Mouse (Mus musculus) limb, embryonic 10.5 days (tissue): ENCODE measurements around the gene Clrn2. TPM values are rescaled to one million over a fixed set of nuclear protein-coding genes. Genes with fewer than 3 reads are reported as not detected.

Source experiments
- DNase-seq: peaks from one replicate; pipeline ENCODE4 v3.0.0-alpha.2; 2017; ENCODE audit warnings: low spot score
- H3K27ac ChIP-seq: fragments of 300-500 bp; sonication (generic); 2 replicates; pipeline ENCODE4 v1.5.1; 2016; ENCODE audit warnings: mild to moderate bottlenecking
- H3K27me3 ChIP-seq: fragments of 300-500 bp; sonication (generic); 2 replicates; pipeline ENCODE4 v1.6.1; 2016; ENCODE audit warnings: low read depth, mild to moderate bottlenecking; ENCODE audit not compliant: poor library complexity, severe bottlenecking
- H3K36me3 ChIP-seq: fragments of 300-500 bp; sonication (generic); 2 replicates; pipeline ENCODE4 v1.6.1; 2016; ENCODE audit warnings: mild to moderate bottlenecking, moderate library complexity
- H3K4me1 ChIP-seq: fragments of 300-500 bp; sonication (generic); 2 replicates; pipeline ENCODE4 v1.6.1; 2016
- H3K4me3 ChIP-seq: fragments of 300-500 bp; sonication (generic); 2 replicates; pipeline ENCODE4 v1.5.1; 2016; ENCODE audit warnings: mild to moderate bottlenecking, moderate library complexity
- H3K9me3 ChIP-seq: fragments of 300-500 bp; sonication (generic); replicated peaks from 2 replicates; pipeline ENCODE4 v1.6.1; 2016; ENCODE audit warnings: mild to moderate bottlenecking
- WGBS: fragments of 180-500 bp; shearing (Covaris S2); methylation state at CpG from one replicate; pipeline ENCODE4 v1.1.7; 2016; 5-methylcytosine and 5-hydroxymethylcytosine counted together
- polyA plus RNA-seq: library from polyadenylated mRNA; unstranded; fragments of >200 nt; fragmentation: Nextera tagmentation; extraction: Ambion mirVana; gene quantifications from 2 replicates; pipeline ENCODE4 v1.2.1, GENCODE M21; 2016

Clrn2 gene
- polyA plus RNA-seq, 1 experiment from 2014 or later: not detected

GRCm38 (mm10) chr5:45475771-45476170 lies 22.2 kb downstream of the Clrn2 start:
- Histone ChIP-seq H3K4me3 (no peak overlapping the region), H3K36me3 (no peaks in the 10 kb centered on the region), H3K27ac (no peak overlapping the region), H3K4me1 (peaks cover 5% of the 10 kb centered on the region), H3K9me3 (no peaks in the 10 kb centered on the region), H3K27me3 (no peaks in the 10 kb centered on the region)
- WGBS: 94% methylated on average over 5 of the region's 5 CpGs
- DNase-seq: peak; percentile 25

DNA sequence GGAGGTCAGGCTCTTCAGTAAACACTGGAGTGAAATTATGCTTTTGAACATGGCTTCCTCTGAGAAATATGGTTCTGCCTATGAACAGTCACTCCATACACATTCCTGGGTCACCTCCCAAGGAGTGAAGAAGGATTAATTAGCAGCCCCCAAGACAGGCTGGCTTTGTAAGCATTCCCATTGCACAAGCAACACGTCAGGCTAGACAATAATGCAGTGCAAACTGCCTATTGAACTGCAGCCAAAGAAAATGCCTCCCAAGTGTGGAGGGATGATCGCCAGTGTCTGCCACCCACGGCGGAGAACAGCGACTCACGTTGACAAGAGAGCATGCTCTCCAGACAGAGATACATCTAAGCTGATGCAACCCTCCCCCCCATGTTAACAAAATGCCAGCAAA lies 22.7 kb downstream of the Clrn2 start:
- Histone ChIP-seq H3K9me3 (no peaks in the 10 kb centered on the region), H3K36me3 (no peaks in the 10 kb centered on the region), H3K27me3 (no peaks in the 10 kb centered on the region), H3K4me3 (no peak overlapping the region), H3K4me1 (peaks cover 5% of the 10 kb centered on the region), H3K27ac (no peak overlapping the region)
- peak; percentile 13 for DNase-seq
- WGBS: 74% methylated on average over 6 of the region's 6 CpGs

DNA sequence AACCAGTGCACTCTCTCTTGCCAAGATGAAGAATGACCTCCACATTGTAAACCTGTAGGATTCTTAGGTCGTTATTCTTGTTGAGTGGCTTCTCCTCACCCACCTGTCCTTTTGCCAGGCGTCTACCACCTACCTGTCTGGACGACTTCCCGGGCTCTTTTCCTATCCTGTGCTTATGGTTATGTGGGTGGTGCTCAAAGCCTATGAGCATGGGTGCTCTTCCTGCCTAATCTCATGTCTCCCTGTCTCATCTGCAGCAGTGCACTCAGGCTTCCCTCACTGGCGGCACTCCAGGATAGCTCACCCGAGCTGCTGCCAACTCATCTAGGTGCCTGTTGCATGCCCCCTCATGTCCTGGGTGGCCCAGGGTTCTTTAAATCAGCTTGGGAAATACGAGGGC lies 24.1 kb downstream of the Clrn2 start:
- Histone ChIP-seq H3K27me3 (no peaks in the 10 kb centered on the region), H3K36me3 (no peaks in the 10 kb centered on the region), H3K27ac (no peak overlapping the region), H3K4me3 (no peak overlapping the region), H3K4me1 (peaks cover 5% of the 10 kb centered on the region), H3K9me3 (no peaks in the 10 kb centered on the region)
- WGBS: 85% methylated on average over 7 of the region's 7 CpGs
- DNase-seq: peak; percentile 18

DNA sequence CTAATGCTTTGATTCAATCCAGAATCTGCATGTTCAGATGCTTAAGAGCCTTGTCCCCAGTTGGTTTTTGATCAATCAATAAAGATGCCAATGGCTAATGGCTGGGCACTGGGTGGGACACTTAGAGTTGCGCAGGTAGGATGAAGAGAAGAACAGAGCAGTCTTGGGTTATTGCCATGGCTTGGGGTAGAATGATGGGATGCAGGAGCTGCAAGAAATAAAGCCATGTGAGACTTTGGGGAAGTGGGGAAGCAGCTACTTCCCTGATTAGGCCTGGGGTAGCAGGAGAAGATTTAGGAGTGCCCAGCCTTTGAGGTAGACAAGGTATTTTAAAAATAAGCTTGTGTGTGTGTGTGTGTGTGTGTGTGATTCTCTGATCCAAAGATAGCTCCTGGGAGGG lies 26.5 kb downstream of the Clrn2 start:
- 80% methylated on average over 1 of the region's 1 CpGs for WGBS
- no peaks in the 10 kb centered on the region for H3K9me3 ChIP-seq
- H3K27ac ChIP-seq: no peak overlapping the region

DNA sequence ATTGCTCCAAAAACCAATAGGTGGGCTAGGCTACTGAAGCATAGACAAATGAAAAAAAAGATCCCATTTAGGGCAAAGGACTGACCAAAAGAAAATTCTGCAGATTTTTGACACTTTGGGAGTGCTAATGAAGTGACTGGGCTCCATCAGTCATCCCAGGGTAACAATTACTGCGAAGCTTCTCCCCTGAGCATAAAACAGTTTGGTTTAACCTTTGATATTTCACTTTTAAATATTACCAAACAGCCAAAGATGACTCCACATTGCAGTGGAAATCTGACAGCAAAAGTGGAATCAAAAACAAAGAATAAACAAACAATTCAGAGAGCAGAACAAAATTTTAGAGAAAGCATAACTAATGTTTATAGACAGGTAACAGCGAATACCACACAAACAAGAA lies 27.6 kb downstream of the Clrn2 start:
- Histone ChIP-seq H3K9me3 (no peaks in the 10 kb centered on the region), H3K27ac (no peak overlapping the region), H3K27me3 (no peaks in the 10 kb centered on the region), H3K36me3 (no peaks in the 10 kb centered on the region), H3K4me3 (no peak overlapping the region), H3K4me1 (no peaks in the 10 kb centered on the region)
- WGBS: 91% methylated on average over 2 of the region's 2 CpGs
- no peak for DNase-seq

More for the DNA sequence above, 26.5 kb downstream of the Clrn2 start:
- Histone ChIP-seq H3K4me1 (no peaks in the 10 kb centered on the region), H3K36me3 (no peaks in the 10 kb centered on the region), H3K4me3 (no peak overlapping the region), H3K27me3 (no peaks in the 10 kb centered on the region)
- peak; percentile 8 for DNase-seq

GRCm38 (mm10) chr5:45482607-45483006 lies 29.1 kb downstream of the Clrn2 start:
- Histone ChIP-seq H3K27me3 (no peaks in the 10 kb centered on the region), H3K4me3 (no peak overlapping the region), H3K36me3 (no peaks in the 10 kb centered on the region), H3K27ac (no peak overlapping the region), H3K4me1 (no peaks in the 10 kb centered on the region), H3K9me3 (no peaks in the 10 kb centered on the region)
- 75% methylated on average over 3 of the region's 3 CpGs for WGBS
- peak; percentile 2 for DNase-seq

GRCm38 (mm10) chr5:45483654-45484053 lies 30.1 kb downstream of the Clrn2 start:
- 78% methylated on average over 1 of the region's 1 CpGs for WGBS
- H3K27me3 ChIP-seq: no peaks in the 10 kb centered on the region
- DNase-seq: peak; percentile 1

DNA sequence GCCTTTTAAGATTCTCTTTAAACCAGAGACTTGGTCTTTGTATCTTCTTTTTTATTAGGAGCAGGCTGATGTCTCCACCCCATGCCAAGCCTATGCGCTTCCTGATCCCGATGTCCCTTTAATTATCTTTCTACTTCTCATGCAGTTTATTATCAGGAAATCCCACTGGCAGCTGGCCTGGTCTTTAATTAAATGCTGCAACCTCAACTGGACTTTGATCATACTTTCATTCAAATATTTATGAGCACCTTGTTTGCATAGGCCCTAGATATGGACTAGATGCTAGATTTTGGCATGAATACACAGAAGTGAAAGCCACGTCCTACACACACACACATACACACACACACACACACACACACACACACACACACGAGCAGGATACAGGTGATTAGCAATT lies 38.2 kb downstream of the Clrn2 start:
- H3K4me1 ChIP-seq: peaks cover 15% of the 10 kb centered on the region
- no peaks in the 10 kb centered on the region for H3K9me3 ChIP-seq
- peaks cover 17% of the 10 kb centered on the region for H3K36me3 ChIP-seq
- H3K4me3 ChIP-seq: no peak overlapping the region
- DNase-seq: peak; percentile 15
- WGBS: 78% methylated on average over 4 of the region's 4 CpGs
- H3K27me3 ChIP-seq: no peaks in the 10 kb centered on the region
- no peak overlapping the region for H3K27ac ChIP-seq

More at GRCm38 (mm10) chr5:45483654-45484053, 30.1 kb downstream of the Clrn2 start:
- H3K4me1 ChIP-seq: no peaks in the 10 kb centered on the region
- no peak overlapping the region for H3K27ac ChIP-seq
- H3K9me3 ChIP-seq: no peaks in the 10 kb centered on the region
- H3K36me3 ChIP-seq: no peaks in the 10 kb centered on the region
- H3K4me3 ChIP-seq: no peak overlapping the region

GRCm38 (mm10) chr5:45493191-45494092 lies 39.9 kb downstream of the Clrn2 start, which contains the start of gene Lap3:
Gene Lap3 (plus strand): TSS chr5:45493374.
- Histone ChIP-seq H3K27me3 (no peaks in the 10 kb centered on the region), H3K9me3 (no peaks in the 10 kb centered on the region), H3K36me3 (peaks cover 34% of the 10 kb centered on the region), H3K4me3 (peak within 1 kb of the TSS; percentile 80), H3K4me1 (peaks cover 15% of the 10 kb centered on the region), H3K27ac (peak within 1 kb of the TSS; percentile 90)
- under 1% methylated on average over 78 of the region's 78 CpGs for WGBS
- peak; percentile 99 for DNase-seq

GRCm38 (mm10) chr5:45494093-45494755 lies 40.7 kb downstream of the Clrn2 start:
- H3K4me3 ChIP-seq: peak overlapping the region; percentile 80
- H3K27ac ChIP-seq: peak overlapping the region; percentile 90
- H3K9me3 ChIP-seq: no peaks in the 10 kb centered on the region
- peaks cover 15% of the 10 kb centered on the region for H3K4me1 ChIP-seq
- no peak for DNase-seq
- 55% methylated on average over 9 of the region's 9 CpGs for WGBS
- H3K36me3 ChIP-seq: peaks cover 42% of the 10 kb centered on the region
- H3K27me3 ChIP-seq: no peaks in the 10 kb centered on the region

GRCm38 (mm10) chr5:45495429-45495975 lies 42.0 kb downstream of the Clrn2 start:
- 90% methylated on average over 3 of the region's 3 CpGs for WGBS
- H3K4me3 ChIP-seq: no peak overlapping the region
- DNase-seq: no peak
- peaks cover 15% of the 10 kb centered on the region for H3K4me1 ChIP-seq
- no peaks in the 10 kb centered on the region for H3K9me3 ChIP-seq
- H3K27me3 ChIP-seq: no peaks in the 10 kb centered on the region
- H3K36me3 ChIP-seq: peaks cover 55% of the 10 kb centered on the region
- H3K27ac ChIP-seq: no peak overlapping the region

GRCm38 (mm10) chr5:45496042-45496441 lies 42.5 kb downstream of the Clrn2 start:
- H3K4me3 ChIP-seq: no peak overlapping the region
- no peak for DNase-seq
- peaks cover 59% of the 10 kb centered on the region for H3K36me3 ChIP-seq
- no peaks in the 10 kb centered on the region for H3K9me3 ChIP-seq
- peaks cover 15% of the 10 kb centered on the region for H3K4me1 ChIP-seq
- H3K27ac ChIP-seq: no peak overlapping the region
- no peaks in the 10 kb centered on the region for H3K27me3 ChIP-seq

- no peak overlapping the region for H3K4me3 ChIP-seq
- WGBS: 94% methylated on average over 4 of the region's 4 CpGs
- H3K9me3 ChIP-seq: no peaks in the 10 kb centered on the region
- DNase-seq: no peak
- peaks cover 15% of the 10 kb centered on the region for H3K4me1 ChIP-seq
- H3K27me3 ChIP-seq: no peaks in the 10 kb centered on the region
- peaks cover 63% of the 10 kb centered on the region for H3K36me3 ChIP-seq
- H3K27ac ChIP-seq: no peak overlapping the region
Observed at GRCm38 (mm10) chr5:45496479-45496878, 42.9 kb downstream of the Clrn2 start.
